Mouse (Mus musculus) right cerebral cortex, postnatal 14 days (tissue): ENCODE data around the gene Rbm20.

Experiments
- DNase-seq: peaks from one replicate; pipeline ENCODE4 v3.0.0; 2022

Rbm20 gene

GRCm38 (mm10) chr19:53760125-53761101 lies 83.3 kb downstream of the Rbm20 start:
- DNase-seq: no peak

GRCm38 (mm10) chr19:53762749-53763438 lies 85.8 kb downstream of the Rbm20 start:
- no peak for DNase-seq

GRCm38 (mm10) chr19:53764688-53765478 lies 87.8 kb downstream of the Rbm20 start:
- no peak for DNase-seq

- no peak for DNase-seq
These were observed 91.4 kb downstream of the Rbm20 start for GRCm38 (mm10) chr19:53768478-53768877.

- DNase-seq: no peak
These were observed 97.0 kb downstream of the Rbm20 start for GRCm38 (mm10) chr19:53773937-53774640.

GRCm38 (mm10) chr19:53774641-53775350 lies 97.7 kb downstream of the Rbm20 start:
- DNase-seq: no peak

GRCm38 (mm10) chr19:53779402-53779801 lies 102.3 kb downstream of the Rbm20 start:
- DNase-seq: no peak

GRCm38 (mm10) chr19:53779818-53780217 lies 102.7 kb downstream of the Rbm20 start:
- DNase-seq: no peak

- no peak for DNase-seq
These were observed 103.9 kb downstream of the Rbm20 start for GRCm38 (mm10) chr19:53780752-53781602.

- DNase-seq: no peak
These were observed 104.7 kb downstream of the Rbm20 start for GRCm38 (mm10) chr19:53781826-53782225.

- DNase-seq: no peak
These were observed 108.2 kb downstream of the Rbm20 start for GRCm38 (mm10) chr19:53785352-53785751.

- DNase-seq: peak; percentile 31
These were observed 109.1 kb downstream of the Rbm20 start for GRCm38 (mm10) chr19:53786239-53786638.

GRCm38 (mm10) chr19:53786836-53787235 lies 109.7 kb downstream of the Rbm20 start:
- no peak for DNase-seq

- DNase-seq: no peak
These were observed 111.7 kb downstream of the Rbm20 start for GRCm38 (mm10) chr19:53788621-53789331.

- DNase-seq: no peak
These were observed 112.5 kb downstream of the Rbm20 start for GRCm38 (mm10) chr19:53789571-53789970.

GRCm38 (mm10) chr19:53791751-53792720 lies 114.9 kb downstream of the Rbm20 start:
- no peak for DNase-seq

GRCm38 (mm10) chr19:53792976-53793897 lies 116.1 kb downstream of the Rbm20 start:
- no peak for DNase-seq
